Mouse (Mus musculus) urinary bladder, postnatal 10 days (tissue): ENCODE results near the gene Aqp7.

Experiments used
- DNase-seq: peaks from one replicate; pipeline ENCODE4 v3.0.0; 2022; ENCODE audit warnings: low spot score

Gene Aqp7

DNA sequence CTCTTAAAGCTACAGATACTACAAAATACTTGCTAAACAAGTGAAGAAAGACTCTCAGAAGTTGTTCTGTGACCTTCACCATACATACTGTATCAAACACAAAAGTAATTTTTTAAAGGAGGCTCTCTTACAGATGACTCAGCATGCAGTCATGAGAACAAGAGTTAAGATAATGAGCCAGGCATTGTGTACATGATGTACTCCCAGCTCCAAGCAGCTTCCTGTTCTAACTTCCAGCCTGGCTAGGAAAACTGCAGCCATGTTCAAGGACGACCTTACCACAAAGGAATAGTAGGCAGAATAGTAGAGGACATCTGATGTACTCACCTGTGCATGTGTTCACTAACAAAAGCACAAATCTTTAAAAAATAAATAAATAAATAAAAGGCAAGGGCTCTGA is 47.7 kb downstream of the Aqp7 start:
- no peak for DNase-seq

DNA sequence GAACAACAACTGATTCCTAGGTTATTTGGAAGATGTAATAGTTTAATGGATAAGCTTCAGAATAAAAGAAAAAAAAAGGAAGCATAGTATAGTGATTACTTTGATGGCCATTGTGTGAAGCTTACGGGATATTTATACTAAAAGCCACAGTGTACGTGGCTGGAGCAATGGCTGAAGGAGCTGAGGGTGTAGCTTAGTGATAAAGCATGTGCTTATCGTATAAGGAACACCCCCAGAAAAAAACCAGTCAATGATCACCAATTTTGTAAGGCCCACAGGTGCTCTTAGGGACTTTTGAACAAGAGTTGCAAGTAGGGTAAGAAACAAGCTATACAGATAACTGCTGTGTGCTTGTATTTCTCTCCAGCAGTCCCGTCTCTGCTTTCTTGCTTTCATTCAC is 50.0 kb downstream of the Aqp7 start:
- no peak for DNase-seq

DNA sequence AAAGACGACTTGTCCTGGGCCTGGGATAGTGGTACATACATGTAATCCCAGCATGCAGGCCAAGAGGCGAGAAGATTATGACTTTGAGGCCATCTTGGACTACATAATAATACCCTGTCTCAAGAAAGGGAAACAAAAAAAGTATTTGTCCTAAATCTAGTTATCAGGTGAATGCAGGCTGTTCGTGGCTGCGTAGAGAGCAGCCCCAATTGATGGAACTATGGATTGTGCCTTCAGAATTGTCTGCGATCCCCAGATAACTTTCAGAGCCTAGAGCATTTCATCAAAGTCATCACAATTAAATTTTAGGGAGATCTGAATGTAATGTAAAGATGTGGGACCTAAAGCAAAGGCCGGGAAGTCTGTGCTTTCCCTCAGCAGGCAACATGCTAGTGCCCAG is 51.6 kb downstream of the Aqp7 start:
- DNase-seq = no peak

DNA sequence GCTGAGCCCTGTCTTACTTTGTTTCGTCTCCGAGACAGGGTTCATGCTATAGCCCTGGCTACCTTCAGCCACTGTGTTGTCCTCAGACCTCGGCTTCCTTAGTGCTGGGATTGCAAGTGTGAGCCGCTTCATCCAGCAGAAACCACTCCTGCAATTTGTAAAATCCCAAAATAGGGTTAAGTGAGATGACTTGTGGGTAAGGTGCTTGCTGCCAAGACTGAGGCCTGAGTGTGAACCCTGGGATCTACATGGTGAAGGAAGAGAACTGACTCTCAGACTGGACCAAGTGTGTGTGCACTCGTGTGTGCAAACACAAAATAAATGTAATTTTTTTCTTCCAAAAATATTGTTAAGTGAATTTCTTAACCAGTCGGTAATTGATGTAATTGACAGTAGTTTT is 58.3 kb downstream of the Aqp7 start:
- DNase-seq = no peak

DNA sequence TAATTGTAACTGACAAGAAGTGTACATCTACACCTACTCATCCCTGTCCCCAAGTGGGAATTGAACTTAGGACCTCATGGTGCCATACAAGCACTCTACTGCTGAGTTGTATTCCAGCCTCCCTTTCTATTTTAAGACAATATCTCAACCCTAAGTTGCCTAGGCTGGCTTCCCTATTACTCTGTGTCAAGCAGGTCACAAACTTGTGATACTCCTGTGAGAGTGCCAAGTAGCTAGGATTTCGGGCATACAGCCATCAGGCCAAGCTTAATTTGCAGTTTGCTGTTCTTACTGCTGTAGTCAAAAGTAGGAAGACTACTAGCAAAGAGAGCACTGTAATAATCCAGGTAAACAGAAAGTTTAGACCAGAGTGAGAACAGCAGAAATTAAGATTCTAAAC is 64.3 kb downstream of the Aqp7 start:
- no peak for DNase-seq
